Mouse (Mus musculus): ENCODE data around the gene Uts2.

Gene Uts2

GRCm38 (mm10) chr4:150980153-150980552 is 16.7 kb upstream of the Uts2 start:
- no peak for TF ChIP-seq GATA4 (IDR thresholded peaks at IDR 0.05; ENCODE audit: insufficient replicate concordance, low read length)

GRCm38 (mm10) chr4:150990148-150990547 is 6.7 kb upstream of the Uts2 start:
- TF ChIP-seq GATA4 (IDR thresholded peaks at IDR 0.05; ENCODE audit: insufficient replicate concordance, low read length), result no peak

- TF ChIP-seq GATA4 (IDR thresholded peaks at IDR 0.05; ENCODE audit: insufficient replicate concordance, low read length), result no peak
Measured at GRCm38 (mm10) chr4:150998626-150999025, 1.7 kb downstream of the Uts2 start.

- no peak for TF ChIP-seq GATA4 (IDR thresholded peaks at IDR 0.05; ENCODE audit: insufficient replicate concordance, low read length)
Measured at GRCm38 (mm10) chr4:151001397-151001796, 4.5 kb downstream of the Uts2 start.

- TF ChIP-seq GATA4 (IDR thresholded peaks at IDR 0.05; ENCODE audit: insufficient replicate concordance, low read length), result no peak
Measured at GRCm38 (mm10) chr4:151005656-151006318, 8.9 kb downstream of the Uts2 start.

GRCm38 (mm10) chr4:151006945-151007344 is 10.0 kb downstream of the Uts2 start:
- no peak for TF ChIP-seq GATA4 (IDR thresholded peaks at IDR 0.05; ENCODE audit: insufficient replicate concordance, low read length)

GRCm38 (mm10) chr4:151010316-151010715 is 13.4 kb downstream of the Uts2 start:
- no peak for TF ChIP-seq GATA4 (IDR thresholded peaks at IDR 0.05; ENCODE audit: insufficient replicate concordance, low read length)

- no peak for TF ChIP-seq GATA4 (IDR thresholded peaks at IDR 0.05; ENCODE audit: insufficient replicate concordance, low read length)
Measured at GRCm38 (mm10) chr4:151015946-151016345, 19.0 kb downstream of the Uts2 start.

GRCm38 (mm10) chr4:151024152-151024551 is 27.3 kb downstream of the Uts2 start:
- TF ChIP-seq GATA4 (IDR thresholded peaks at IDR 0.05; ENCODE audit: insufficient replicate concordance, low read length), result no peak

GRCm38 (mm10) chr4:151027001-151027400 is 30.1 kb downstream of the Uts2 start:
- TF ChIP-seq GATA4 (IDR thresholded peaks at IDR 0.05; ENCODE audit: insufficient replicate concordance, low read length), result no peak

- no peak for TF ChIP-seq GATA4 (IDR thresholded peaks at IDR 0.05; ENCODE audit: insufficient replicate concordance, low read length)
Measured at GRCm38 (mm10) chr4:151036521-151036920, 39.6 kb downstream of the Uts2 start.

GRCm38 (mm10) chr4:151037800-151038199 is 40.9 kb downstream of the Uts2 start:
- TF ChIP-seq GATA4 (IDR thresholded peaks at IDR 0.05; ENCODE audit: insufficient replicate concordance, low read length), result no peak

GRCm38 (mm10) chr4:151041506-151041905 is 44.6 kb downstream of the Uts2 start:
- no peak for TF ChIP-seq GATA4 (IDR thresholded peaks at IDR 0.05; ENCODE audit: insufficient replicate concordance, low read length)

- TF ChIP-seq GATA4 (IDR thresholded peaks at IDR 0.05; ENCODE audit: insufficient replicate concordance, low read length), result no peak
Measured at GRCm38 (mm10) chr4:151043281-151043680, 46.4 kb downstream of the Uts2 start.

- no peak; the same call in 1 of the 2 replicates for TF ChIP-seq GATA4 (IDR thresholded peaks at IDR 0.05; ENCODE audit: insufficient replicate concordance, low read length)
Measured at GRCm38 (mm10) chr4:151044037-151044943, 47.4 kb downstream of the Uts2 start, which contains the start of gene Per3. Gene Per3, minus strand, starts transcription at chr4:151044665.

- no peak for TF ChIP-seq GATA4 (IDR thresholded peaks at IDR 0.05; ENCODE audit: insufficient replicate concordance, low read length)
Measured at GRCm38 (mm10) chr4:151044944-151045570, 48.2 kb downstream of the Uts2 start.
